Mouse (Mus musculus) lung, postnatal 25 days (tissue): Measurements from ENCODE around the gene Psma7.

Source experiments
- DNase-seq: peaks from one replicate; pipeline ENCODE4 v3.0.0; 2022; ENCODE audit warnings: low spot score

The Psma7 gene

DNA sequence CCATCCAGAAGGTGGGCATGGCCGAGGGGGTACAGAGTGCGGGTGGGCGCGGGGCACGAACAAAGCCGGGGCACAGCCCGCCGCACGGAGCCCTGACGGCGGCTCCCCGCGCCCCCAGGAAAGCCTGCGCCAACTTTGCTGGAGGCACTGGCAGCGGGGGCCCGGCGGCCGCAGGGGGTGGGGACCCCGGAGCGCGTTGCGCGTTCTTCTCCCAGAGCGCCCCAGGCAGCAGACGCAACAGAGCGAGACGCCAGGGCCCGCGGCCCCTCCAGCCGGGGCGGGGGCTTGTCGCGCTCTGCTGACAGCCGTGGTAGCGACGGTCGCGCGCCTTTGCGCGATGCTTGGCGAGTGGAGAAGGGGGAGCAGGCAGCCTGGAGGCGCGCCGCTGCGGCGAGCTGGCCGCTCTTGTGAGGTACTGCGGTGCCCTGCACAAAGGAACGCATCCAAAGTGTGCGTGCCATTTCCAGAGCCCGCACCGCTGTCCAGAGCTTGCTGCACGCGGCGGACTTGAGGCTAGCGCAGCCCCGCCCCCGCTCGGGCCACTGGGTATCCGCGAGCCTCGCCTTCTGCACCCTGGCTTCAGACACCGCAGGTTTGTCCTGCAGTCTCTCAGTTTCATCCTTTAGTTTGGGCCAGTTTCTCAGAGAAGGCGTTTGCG, 754 bp upstream of the Psma7 start:
- no peak for DNase-seq

GRCm38 (mm10) chr2:180041577-180042255, 517 bp downstream of the Psma7 start:
- no peak for DNase-seq

GRCm38 (mm10) chr2:180040406-180040805, 1.8 kb downstream of the Psma7 start:
- DNase-seq, result no peak

- DNase-seq, result no peak
These were observed 7.5 kb downstream of the Psma7 start for GRCm38 (mm10) chr2:180034753-180035152.

GRCm38 (mm10) chr2:180033956-180034355, 8.3 kb downstream of the Psma7 start:
- no peak for DNase-seq

DNA sequence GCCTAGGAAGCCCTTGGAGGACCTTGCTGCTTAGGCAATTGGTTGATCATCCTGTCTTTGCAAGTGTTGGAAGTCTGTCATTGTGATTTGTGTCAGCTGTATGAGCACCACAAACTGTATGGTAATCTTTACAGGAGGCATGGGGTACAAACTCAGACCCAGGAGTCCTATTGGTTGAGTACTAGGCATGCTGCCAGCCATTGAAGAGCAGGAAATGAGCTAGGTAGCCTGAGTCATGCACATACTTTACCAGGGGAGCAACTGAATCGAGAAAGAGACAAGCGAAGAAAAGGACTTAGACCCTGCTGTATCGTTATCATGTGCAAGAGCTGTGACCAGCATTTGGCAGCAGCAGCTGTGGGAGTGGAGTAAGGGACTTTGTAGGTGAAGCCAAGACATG, 9.3 kb downstream of the Psma7 start:
- DNase-seq, result no peak

- DNase-seq, result no peak
These were observed 11.0 kb downstream of the Psma7 start for GRCm38 (mm10) chr2:180031270-180031669.

- no peak for DNase-seq
These were observed 14.5 kb downstream of the Psma7 start for GRCm38 (mm10) chr2:180027768-180028167.

GRCm38 (mm10) chr2:180025861-180026200, 16.4 kb downstream of the Psma7 start:
- DNase-seq, result no peak

DNA sequence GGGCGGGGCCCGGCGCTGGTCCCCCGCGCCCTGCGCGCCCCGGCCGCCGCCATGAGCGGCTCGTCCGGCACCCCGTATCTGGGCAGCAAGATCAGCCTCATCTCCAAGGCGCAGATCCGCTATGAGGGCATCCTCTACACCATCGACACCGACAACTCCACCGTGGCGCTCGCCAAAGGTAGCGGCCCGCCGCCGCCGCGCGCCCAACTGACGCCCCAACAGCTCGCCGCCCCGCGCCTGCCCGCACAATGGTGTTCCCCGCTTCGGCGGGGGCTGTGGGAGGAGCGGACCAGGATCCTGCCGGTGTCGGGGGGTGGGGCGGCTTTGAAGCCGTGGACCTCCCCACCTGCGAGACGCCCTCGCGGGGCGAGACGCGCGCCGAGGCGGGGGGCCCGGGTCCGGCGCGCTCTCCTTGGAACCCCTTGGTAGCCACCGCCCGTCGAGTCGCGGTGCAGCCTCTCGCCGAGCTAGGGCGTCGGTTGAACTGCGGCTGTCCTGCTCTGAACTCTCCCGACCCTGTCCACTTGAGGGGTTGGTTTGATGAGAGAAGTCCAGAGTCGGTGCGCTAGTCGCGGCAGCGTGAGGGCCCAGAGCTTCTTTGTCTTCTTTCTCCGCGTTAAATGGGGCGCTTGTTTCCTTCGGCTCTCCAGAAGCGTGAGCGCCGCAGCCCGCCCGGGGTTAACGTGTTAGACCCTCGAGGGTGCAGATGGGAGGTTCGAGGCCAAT, 16.9 kb downstream of the Psma7 start:
- no peak for DNase-seq

DNA sequence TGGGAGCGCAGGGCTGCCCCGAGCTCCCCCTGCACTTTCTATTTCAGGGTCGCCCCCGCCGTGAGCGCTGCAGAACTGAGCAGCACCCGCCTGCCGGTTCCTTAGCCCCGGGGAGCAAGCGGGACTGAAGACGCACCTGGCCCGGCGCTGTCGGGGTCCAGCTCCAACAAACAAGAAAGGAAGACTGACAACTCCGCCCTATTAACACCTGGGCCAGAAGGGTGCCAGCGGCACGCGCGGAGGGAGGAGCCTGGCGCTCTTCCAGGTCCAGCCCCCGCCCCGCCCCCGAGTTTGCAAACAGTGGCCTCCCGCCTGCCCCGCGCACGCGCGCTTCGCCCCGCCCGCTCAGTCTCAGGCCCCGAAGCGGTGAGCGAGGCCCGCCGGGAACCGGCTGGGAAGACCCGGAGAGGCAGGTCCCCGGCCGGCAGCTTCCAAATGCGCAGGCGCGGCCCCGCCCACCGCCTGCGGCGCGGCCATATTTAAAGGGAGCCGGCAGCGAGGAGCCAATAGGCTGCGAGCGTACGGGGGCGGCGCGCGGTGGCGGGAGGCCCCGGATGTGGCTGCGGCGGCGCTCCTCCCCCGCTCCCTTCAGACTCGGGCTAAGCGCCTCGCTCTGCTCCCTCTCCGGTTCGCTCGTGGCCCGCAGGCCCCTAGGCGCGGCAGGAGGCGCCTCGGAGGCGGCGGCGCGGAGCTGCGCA, 17.7 kb downstream of the Psma7 start, which contains the start of gene Lsm14b:
Gene Lsm14b (plus strand): TSS at position 587 of the 698 bp plus-strand sequence.
- peak; percentile 99 for DNase-seq

GRCm38 (mm10) chr2:180022751-180023150, 19.5 kb downstream of the Psma7 start:
- no peak for DNase-seq

DNA sequence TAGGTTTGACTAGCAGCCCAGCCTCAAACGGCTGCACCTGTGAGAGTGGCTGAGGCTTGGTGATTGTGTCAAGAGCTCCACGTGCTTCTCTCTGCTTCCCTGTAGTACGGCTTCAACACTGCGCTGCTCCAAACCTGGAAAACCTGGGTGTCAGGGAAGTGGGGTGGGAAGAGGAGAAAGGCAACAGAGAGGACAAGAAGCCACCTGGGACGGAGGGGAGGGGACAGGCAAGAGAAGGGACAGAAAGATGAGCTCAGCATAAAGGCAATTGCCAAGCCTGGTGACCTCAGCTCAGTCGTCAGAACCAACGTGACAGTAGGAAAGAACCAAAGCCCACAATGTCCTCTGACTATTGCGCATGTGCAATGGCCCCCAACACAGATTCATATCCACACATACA, 21.3 kb downstream of the Psma7 start:
- no peak for DNase-seq

DNA sequence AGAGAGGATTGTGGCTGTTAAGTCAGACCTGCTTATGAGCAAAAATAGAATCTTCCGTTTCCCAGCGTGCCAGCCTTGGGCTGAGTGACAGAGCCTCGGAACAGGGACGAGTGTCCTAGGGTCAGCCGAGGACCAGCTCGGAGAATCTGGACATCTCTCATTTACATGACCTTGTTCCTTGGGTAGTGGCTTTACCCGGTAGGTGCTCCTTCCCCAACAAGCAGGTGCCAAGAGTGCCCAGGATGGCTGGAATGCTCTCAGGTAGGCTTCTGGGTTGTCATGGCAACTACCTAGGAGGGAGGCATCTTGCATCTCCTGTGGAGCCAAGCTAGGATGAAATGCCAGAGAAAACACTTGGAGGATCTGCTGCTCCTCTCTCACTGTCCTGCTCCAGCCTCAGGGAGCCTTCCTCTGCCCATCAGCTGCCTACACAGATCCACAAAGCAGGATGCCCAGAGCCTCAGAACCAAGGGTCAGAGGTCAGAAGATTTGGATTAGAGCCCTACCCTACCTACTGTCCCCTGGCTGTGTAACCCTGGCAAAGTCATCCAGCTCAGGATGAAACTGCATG, 22.1 kb downstream of the Psma7 start:
- DNase-seq, result no peak

- DNase-seq, result no peak
These were observed 23.7 kb downstream of the Psma7 start for GRCm38 (mm10) chr2:180018573-180018972.

GRCm38 (mm10) chr2:180017632-180018031, 24.6 kb downstream of the Psma7 start:
- DNase-seq, result no peak

DNA sequence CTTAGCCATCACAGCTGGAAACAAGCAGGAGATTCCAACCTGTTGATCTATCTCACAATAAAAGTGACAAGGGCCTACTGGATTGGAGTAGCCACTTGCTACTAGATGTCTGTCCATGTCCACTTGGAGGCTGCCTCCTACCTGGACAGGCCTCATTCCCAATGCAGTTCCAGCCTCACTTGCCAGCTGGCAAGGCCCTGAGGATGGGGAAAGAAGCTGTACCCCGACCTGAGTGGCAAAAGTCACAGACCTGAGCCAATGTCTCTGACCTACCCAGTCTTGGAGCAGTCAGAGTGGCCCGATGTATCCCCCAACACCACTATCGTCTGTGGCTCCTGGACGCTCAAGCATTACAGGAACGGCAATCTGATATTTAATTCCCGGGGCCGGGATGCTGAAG, 28.5 kb downstream of the Psma7 start:
- no peak for DNase-seq

- no peak for DNase-seq
These were observed 30.9 kb downstream of the Psma7 start for GRCm38 (mm10) chr2:180011370-180011769.

- no peak for DNase-seq
These were observed 31.5 kb downstream of the Psma7 start for GRCm38 (mm10) chr2:180010686-180011085.

- DNase-seq, result no peak
These were observed 35.7 kb downstream of the Psma7 start for GRCm38 (mm10) chr2:180006352-180007017.

- no peak for DNase-seq
These were observed 36.4 kb downstream of the Psma7 start for GRCm38 (mm10) chr2:180005656-180006351.
